Mouse (Mus musculus): ENCODE results near the gene Tbc1d8b. TPM values are rescaled to one million over a fixed set of nuclear protein-coding genes. Genes with fewer than 3 reads are reported as not detected.
A peak's percentile ranks its signal among the peaks of the same experiment; 100 is the strongest.
"Not testable (repeated sequence)": the region's sequence is repeated elsewhere in the genome, so short reads cannot be mapped to it uniquely, and the experiment has no call there.

The Tbc1d8b gene
- total RNA-seq (2021) = 1 to 10 TPM; 2.1 to 2.7 TPM

DNA sequence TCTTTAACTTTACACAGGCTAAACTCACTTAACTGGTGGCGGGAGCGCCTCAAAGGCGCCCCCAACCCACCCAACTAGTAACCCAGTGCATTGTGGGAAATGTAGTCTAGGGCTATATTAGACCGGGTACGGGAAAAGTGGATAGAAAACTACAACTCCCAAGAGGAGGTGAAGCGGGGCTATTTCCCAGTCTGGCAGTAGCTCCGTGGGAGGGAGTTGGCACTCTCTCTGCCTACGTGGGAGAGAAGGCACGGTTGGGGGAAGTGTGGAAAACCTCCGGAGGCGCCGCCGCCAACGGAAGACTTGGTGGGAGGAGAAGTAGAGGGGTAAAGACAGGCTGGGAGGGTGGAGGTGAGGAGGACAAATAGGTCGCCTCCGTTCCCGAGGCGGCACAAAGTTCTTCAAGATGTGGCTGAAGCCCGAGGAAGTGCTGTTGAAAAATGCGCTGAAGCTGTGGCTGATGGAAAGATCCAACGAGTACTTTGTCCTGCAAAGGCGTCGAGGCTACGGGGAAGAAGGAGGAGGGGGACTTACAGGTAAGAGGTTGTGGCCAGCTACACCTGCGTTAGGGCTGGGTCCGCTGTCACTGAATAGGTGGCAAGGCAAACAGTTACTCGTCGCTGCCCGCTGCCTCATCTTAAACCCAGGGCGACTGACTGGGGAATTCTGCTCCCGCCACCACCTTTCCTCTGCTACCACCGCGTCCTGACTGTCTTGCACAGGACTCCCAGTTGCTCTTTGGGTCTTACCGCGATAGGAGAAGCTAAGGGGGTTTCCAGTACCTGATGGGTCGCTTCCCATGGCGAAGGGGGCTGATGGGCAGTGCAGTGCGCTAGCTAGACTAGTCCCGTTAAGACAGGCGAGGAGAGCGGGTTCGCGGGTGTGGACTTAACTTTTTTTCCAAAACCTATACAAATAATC is at the start of gene Tbc1d8b:
Gene Tbc1d8b (plus strand): TSS at position 222 of the 921 bp plus-strand sequence.
- intact Hi-C loops (cut with DNase I) = no loop called here
- DNase-seq (ENCODE audit: extremely low spot score in 1 of 2, low spot score in 2 of 2) = peak; percentile 75 to 77

DNA sequence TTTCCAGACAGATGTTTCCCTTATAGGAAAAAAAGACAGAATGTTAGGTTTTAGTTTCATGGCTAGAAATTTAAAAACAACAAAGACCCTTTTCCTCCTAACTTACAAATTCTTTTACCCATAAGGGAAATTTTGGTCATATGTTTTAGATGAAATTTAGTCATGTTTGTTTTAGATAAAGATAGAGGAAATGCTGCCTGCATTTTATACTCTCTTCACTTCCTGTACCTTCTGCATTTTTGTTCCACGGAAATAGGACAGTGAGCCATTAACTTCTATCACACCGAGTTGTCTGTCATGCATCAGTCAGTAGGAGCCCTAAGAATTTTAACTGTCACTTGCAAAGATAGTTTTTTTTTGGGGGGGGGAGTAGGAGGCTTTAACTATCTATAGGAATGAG is 45.1 kb upstream of the Tbc1d8b start:
- DNase-seq (ENCODE audit: extremely low spot score in 1 of 2, low spot score in 2 of 2) = no peak

DNA sequence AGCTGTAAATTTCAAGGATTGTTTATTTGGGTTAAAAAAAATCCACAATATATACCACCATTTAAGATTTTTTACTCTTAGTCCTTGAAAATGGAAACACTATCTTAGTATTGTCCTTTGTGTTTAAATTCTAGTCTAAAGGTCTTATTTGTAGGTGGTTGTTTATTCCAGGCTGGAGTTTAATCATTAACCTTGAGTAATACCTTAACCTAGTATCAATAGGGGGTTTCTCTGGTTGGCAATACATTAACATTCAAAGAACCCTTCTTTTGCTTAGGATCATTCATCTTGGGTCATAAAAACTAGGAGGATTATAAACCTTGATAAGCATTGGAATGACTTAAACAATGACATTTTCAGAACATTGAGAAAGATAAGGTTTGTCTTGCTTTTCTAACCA is 44.4 kb upstream of the Tbc1d8b start:
- intact Hi-C loops (cut with DNase I) = no loop called here
- no peak for DNase-seq (ENCODE audit: extremely low spot score in 1 of 2, low spot score in 2 of 2)

More for the DNA sequence above, 45.1 kb upstream of the Tbc1d8b start:
- intact Hi-C loops (cut with DNase I) = no loop called here

DNA sequence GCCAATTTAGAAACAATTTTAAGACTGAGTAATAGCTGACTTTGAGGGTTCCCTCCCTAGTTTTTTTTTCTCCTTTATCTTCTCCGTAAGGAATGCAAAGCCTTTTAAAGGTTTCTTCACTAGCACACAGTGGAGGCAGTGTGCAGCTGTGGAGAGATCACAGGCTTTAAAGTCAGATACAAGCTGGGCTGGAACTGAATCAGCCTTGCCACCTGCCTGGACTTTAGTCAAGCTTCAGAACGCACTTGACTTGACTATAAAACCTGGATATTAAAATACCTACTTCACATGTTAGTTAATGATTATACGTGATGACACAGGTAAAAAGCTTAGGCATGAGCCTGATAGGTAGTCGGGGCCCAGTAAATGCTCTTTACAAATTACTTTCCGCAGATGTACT is 32.6 kb upstream of the Tbc1d8b start:
- DNase-seq (ENCODE audit: extremely low spot score in 1 of 2, low spot score in 2 of 2) = no peak
- intact Hi-C loops (cut with DNase I) = no loop called here

DNA sequence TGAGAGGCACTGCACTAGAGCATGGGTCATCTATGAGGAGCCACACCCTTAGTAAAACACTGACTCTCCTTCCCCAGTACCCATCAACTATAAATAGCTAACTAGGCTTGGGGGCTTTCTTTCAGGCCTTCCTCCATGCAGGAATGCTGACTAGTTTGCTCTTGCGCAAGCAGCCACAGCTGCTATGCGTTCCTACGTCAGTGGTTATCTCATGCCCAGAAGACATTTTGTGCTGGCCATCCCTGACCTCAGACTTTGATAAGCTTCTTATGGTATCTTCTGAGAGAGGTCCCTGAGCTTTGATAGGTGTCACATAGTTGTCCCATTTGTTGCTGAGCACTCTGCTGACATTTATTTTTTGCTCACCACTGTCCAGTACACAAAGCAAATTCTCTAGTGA is 31.5 kb upstream of the Tbc1d8b start:
- intact Hi-C loops (cut with DNase I) = no loop called here
- DNase-seq (ENCODE audit: extremely low spot score in 1 of 2, low spot score in 2 of 2) = no peak

DNA sequence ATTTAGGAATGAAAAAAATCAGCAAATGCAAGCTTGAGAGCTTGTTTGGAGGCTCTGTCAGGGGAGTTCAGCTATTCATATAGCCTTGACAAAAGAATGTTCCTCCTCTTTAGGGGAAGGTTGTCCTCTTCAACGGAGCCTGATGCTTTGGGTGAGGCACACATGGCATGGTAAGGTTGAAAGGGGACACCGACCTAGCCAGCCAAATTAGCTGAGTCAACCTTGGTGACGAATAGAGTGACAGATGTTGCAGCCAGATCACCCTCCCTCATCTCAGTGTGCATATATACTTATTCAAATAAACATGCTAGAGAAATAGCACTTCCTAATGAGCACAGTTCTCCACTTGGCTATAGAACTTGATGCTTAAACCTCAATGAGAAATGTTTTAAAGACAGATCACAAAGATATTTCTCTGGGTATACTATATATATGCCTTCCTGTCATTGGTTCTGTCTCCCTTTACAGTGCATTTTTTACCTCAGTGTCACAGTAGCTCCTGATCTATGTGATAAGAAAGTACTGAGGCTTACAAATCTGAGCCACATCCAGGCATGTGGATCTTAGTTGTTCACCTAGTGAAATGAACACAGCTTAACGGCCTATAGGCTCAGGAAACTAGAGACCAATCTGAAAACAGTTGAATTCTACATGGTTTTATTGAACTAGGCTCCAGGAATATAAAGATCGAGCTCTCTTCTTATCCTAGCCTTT is 30.3 kb upstream of the Tbc1d8b start:
- DNase-seq (ENCODE audit: extremely low spot score in 1 of 2, low spot score in 2 of 2) = no peak
- intact Hi-C loops (cut with DNase I) = no loop called here

DNA sequence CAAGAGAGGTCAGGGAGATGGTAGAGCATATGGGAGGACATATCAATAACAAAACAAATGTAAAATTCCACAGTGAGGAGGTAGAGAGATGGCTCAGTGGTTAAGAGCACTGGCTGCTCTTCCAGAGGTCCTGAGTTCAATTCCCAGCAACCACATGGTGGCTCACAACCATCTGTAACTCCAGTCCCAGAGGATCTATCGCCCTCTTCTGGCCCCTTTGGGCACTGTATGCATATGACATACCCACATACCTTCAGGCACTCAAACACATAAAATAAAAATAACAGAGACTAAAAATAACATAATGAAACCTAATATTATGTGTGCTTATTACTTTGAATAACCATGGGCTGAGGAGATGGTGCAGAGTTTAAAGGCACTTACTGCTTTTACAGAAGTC is 22.7 kb upstream of the Tbc1d8b start:
- intact Hi-C loops (cut with DNase I) = loop anchor here (10.0 kb wide), 1 partner anchor 247 kb away; no protein-coding TSS in a partner anchor

DNA sequence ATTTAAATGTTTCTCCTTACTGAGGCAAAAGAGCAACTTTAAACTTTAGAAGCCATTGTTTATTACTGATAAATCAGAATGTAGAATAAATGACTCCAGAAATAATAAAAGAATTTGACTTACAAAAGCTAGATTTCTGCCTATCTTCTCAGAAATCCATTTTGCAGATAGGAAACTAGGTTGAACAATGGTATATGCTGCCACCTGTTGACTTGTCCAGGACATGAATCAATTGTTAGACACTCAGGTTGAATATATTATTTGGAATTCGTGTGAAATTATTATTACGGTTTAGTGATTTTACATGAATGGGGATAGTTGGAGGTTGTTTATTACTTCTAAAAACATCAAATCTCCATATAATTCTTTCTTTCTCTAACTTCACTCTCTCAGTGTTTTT is 19.0 kb upstream of the Tbc1d8b start:
- peak in 1 of 2 experiments; percentile 2 for DNase-seq (ENCODE audit: extremely low spot score in 1 of 2, low spot score in 2 of 2)
- intact Hi-C loops (cut with DNase I) = loop anchor here (10.0 kb wide), 1 partner anchor 251 kb away; no protein-coding TSS in a partner anchor

More for the DNA sequence above, 22.7 kb upstream of the Tbc1d8b start:
- DNase-seq (ENCODE audit: extremely low spot score in 1 of 2, low spot score in 2 of 2) = no peak

DNA sequence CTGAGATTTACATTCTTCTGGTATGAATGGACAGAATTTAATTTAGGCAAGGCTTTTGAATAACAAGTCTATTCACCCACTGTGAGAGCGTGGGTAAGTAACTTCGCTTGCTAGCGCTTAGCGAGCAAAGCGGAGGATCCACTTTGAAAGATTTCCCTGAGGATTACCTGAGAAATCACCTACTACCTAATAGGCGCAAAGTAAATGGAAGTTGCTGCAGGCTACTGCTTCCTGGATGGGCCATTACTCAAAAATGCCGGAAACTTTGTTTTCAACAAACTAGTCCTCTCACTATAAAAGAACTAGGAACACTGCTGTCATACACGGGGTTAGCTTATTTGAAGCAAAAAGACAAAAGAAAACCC is 404 bp upstream of the Tbc1d8b start:
- no peak for DNase-seq (ENCODE audit: extremely low spot score in 1 of 2, low spot score in 2 of 2)
- intact Hi-C loops (cut with DNase I) = no loop called here

DNA sequence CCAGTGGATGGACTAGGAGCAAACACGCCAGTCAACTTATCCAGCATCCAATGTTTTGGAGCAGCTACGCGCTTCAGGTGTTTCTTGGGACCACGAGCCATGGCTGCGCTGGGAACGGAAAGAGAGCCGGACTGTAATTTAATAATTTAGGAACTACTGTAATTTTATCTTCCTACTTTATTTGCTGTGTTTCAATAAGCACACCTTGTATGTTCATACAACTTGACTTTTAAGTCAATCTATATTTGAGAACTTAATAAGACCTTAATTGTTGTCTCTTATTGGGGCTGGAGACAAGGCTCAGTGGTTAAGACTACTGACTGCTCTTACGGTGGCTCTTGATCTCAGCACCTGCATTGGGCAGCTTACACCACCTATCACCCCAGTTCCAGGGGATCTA is 29.6 kb downstream of the Tbc1d8b start, which contains the start of gene Gm15013:
Gene Gm15013 (minus strand): TSS at position 101 of the 400 bp plus-strand sequence.
- DNase-seq (ENCODE audit: extremely low spot score in 1 of 2, low spot score in 2 of 2) = no peak
- intact Hi-C loops (cut with DNase I) = no loop called here

DNA sequence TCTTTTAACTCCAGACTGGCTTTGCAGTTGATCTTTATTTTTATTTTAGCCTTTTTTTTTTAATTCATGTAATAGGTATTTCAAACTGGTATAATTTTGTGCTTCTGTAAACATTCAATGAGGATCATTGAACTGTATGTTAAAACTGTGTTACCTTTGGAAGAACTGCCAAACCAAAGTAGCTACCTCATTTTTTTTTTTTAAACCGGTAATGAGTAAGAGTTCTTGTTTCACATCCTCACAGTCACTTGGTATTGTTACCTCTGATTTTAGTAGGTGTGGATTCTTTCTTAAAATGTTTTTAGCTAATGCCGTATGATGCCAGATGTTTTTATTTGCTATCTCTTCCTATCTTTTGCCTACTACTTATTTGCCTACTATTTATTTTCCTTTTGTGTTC is 37.6 kb downstream of the Tbc1d8b start:
- no peak for DNase-seq (ENCODE audit: extremely low spot score in 1 of 2, low spot score in 2 of 2)
- intact Hi-C loops (cut with DNase I) = no loop called here

DNA sequence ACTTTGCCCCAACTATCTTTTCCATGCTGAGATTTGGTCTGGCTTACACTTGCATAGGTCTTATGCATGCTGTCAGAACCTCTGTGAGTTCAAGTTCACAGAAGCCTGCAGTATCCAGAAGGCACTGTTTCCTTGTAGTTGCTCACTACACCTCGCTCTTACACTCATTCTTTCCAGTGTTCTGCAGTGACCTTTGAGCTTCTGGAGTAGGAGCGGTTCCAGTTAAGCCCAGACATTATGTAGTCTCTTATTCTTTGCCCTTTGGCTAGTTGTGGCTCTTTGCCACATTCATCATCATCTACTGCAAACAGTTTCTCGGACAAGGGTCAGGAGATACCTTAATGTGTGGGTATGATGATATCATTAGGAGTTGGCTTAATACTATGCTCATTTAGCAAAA is 45.7 kb downstream of the Tbc1d8b start:
- no peak for DNase-seq (ENCODE audit: extremely low spot score in 1 of 2, low spot score in 2 of 2)
- intact Hi-C loops (cut with DNase I) = no loop called here

DNA sequence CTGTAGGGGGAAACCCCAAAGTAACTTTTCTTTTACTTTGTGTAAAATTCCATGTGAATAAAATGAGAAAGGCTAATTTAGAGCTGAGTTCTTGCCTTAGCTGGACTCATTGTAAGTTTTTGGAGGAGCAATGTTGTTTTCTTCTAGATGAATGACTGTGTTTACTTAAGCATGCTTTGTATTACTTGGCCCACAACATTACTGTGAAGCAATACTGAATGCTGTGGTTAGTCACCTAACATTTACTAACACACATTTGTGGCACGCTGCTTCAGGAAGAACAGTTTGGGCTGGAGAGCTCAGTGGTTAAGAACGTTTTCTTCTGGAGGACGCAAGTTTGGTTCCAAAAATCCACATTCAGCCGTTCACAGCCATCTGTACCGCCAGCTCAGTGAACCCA is 52.3 kb downstream of the Tbc1d8b start:
- DNase-seq (ENCODE audit: extremely low spot score in 1 of 2, low spot score in 2 of 2) = no peak
- intact Hi-C loops (cut with DNase I) = no loop called here

DNA sequence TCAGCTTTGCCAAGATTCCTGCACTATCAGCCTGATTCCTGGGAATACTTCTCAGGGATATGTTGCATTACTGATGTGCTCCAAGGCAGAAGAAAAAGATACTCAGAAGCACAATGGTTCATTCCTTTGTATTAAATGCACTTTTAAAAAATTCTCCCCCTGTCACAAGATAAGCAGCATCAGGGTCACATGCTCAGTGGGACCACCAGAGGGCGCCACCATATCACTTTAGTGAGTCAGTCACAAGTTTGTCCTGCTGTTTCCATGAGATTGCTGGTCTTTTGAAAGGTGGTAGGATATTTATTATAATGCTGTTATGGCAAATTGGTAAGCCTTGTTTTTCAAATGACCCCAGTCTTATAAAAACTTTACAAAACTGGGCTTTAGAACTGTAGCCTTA is 67.1 kb downstream of the Tbc1d8b start:
- DNase-seq (ENCODE audit: extremely low spot score in 1 of 2, low spot score in 2 of 2) = peak in 1 of 2 experiments; percentile 44
- intact Hi-C loops (cut with DNase I) = no loop called here

DNA sequence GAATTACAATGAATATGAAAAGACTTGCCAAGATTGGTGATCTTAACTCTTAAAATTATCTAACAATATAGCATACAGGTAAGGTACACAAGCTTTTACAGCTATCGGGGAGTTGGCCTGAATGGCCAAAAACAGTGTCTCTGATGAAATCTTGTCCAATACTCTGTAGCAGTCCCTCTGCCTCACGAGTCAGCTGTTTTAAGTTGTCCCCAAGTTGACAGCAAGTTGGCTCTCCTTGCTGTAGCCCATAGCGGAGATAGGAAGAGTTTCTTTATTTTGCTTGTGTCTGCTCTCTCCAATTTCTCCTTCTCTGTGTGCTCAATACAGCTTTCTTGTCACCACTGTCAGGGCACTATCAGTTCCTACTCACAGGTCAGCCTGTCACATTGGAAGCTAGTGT is 73.8 kb downstream of the Tbc1d8b start:
- intact Hi-C loops (cut with DNase I); DNase-seq (ENCODE audit: extremely low spot score in 1 of 2, low spot score in 2 of 2): not testable (repeated sequence)

DNA sequence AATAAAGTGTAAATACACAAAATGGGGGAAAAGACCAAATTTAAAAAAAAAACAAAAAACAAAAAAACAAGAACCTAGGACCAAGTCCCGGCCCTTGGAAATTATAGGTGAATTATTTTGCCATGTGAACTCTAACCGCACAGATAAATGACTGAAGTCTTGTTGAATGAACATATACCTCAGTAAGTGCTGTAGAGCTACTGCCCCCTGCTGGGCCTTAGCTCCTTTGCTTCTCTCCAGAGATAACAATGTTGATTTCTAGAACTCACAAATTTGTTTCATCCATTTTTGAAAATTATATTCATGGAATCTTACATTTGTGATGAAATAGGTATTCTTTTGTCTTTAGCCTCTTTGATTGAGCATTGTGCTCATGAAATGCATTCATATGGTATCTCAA is 77.8 kb downstream of the Tbc1d8b start:
- DNase-seq (ENCODE audit: extremely low spot score in 1 of 2, low spot score in 2 of 2) = peak in 1 of 2 experiments; percentile 26
- intact Hi-C loops (cut with DNase I) = loop anchor here (10.0 kb wide), 1 partner anchor 388 kb away; no protein-coding TSS in a partner anchor

DNA sequence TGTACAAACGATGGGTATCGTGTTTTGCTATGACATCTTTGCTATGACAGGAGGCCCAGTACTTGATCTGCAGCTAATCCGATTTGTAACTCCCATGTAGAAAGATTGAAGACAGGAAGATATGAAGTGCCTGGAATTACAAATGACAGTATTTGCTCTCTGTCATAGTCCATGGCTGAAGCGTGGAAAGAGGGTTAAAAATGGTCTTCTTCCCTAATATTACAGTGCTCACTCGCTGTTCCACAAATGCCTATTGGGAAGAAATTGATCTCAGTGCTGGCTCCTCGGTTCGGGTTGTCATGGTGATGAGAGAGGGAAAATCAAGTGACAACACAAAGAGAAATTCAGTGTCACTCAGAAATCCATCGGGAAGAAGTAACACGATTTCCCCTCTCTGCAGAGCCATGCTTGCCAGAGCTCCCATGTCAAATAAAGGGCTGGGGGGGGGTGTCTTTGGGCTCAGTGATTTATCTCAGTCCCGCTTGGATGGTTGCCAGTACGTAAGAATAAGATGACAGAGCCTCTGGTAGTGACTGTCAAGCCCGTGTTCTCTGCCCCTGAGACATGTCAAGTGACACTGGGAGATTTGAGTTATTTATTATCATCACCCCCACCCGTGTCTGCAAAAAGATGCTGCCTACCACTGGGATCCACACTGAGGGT is 85.3 kb downstream of the Tbc1d8b start:
- DNase-seq (ENCODE audit: extremely low spot score in 1 of 2, low spot score in 2 of 2) = no peak
- intact Hi-C loops (cut with DNase I) = loop anchor here (10.0 kb wide), 1 partner anchor 395 kb away; no protein-coding TSS in a partner anchor

DNA sequence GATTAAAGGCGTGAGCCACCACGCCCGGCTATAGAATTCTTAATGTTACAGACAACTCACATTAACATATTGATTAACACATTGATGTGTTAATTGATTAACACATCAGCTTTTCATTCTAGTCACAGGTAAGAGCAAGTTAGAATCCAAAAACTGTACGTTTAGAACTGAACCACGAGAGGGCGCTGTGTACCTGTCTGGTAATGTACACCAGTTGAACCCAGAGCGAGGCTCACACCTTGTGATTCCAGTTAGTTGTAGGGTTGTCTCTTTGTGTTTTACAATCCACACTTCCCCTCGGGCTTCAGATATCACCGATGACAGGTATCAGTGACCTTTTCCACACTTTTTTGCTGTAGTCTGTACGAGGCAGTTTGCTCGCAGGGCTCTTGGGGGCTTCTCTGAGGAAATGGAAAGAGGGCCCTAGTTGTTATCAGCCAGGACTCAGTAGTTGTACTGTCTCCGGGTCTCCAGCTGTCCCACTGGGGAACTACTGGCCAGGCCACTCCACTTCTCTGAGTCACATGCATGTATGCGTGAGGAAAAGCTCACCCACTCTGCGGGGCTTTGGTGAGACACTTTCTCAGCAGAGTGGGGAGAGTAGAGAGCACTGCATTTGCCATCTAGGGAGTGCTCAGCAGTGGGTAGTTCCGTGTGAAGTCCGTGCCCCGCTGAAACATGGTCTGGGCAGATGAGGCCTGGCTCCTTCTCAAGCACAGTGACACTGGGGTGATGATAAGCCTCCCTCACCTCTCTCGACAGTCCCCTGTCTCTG is 89.7 kb downstream of the Tbc1d8b start:
- peak in 1 of 2 experiments; percentile 52 for DNase-seq (ENCODE audit: extremely low spot score in 1 of 2, low spot score in 2 of 2)
- intact Hi-C loops (cut with DNase I) = loop anchor here (5.0 kb wide), 1 partner anchor 58 kb away; no protein-coding TSS in a partner anchor

All from left cerebral cortex, postnatal 10 days (tissue).